Mouse (Mus musculus) cerebellum, adult 9-10 months (tissue): ENCODE results near the gene Ovol2.
A peak's percentile ranks its signal among the peaks of the same experiment; 100 is the strongest.

ENCODE experiments used
- DNase-seq: peaks from one replicate; pipeline ENCODE4 v3.0.0; 2022

Ovol2 gene

GRCm38 (mm10) chr2:144310273-144310672, 21.7 kb downstream of the Ovol2 start:
- DNase-seq = no peak

GRCm38 (mm10) chr2:144308561-144308960, 23.4 kb downstream of the Ovol2 start:
- peak; percentile 89 for DNase-seq

- DNase-seq = no peak
Measured at GRCm38 (mm10) chr2:144305721-144306294, 26.1 kb downstream of the Ovol2 start.

- no peak for DNase-seq
Measured at GRCm38 (mm10) chr2:144301101-144301500, 30.8 kb downstream of the Ovol2 start.

GRCm38 (mm10) chr2:144299749-144300669, 31.9 kb downstream of the Ovol2 start:
- DNase-seq = no peak

GRCm38 (mm10) chr2:144295145-144295735, 36.7 kb downstream of the Ovol2 start:
- DNase-seq = no peak

GRCm38 (mm10) chr2:144291600-144292305, 40.2 kb downstream of the Ovol2 start:
- no peak for DNase-seq

GRCm38 (mm10) chr2:144290321-144290720, 41.6 kb downstream of the Ovol2 start:
- DNase-seq = no peak

GRCm38 (mm10) chr2:144281417-144281816, 50.5 kb downstream of the Ovol2 start:
- no peak for DNase-seq

GRCm38 (mm10) chr2:144280568-144280967, 51.4 kb downstream of the Ovol2 start:
- no peak for DNase-seq

- DNase-seq = no peak
Measured at GRCm38 (mm10) chr2:144279742-144280141, 52.2 kb downstream of the Ovol2 start.

- no peak for DNase-seq
Measured at GRCm38 (mm10) chr2:144276885-144277284, 55.1 kb downstream of the Ovol2 start.

- DNase-seq = no peak
Measured at GRCm38 (mm10) chr2:144274741-144275140, 57.2 kb downstream of the Ovol2 start.

- DNase-seq = no peak
Measured at GRCm38 (mm10) chr2:144272088-144272487, 59.9 kb downstream of the Ovol2 start.

GRCm38 (mm10) chr2:144270507-144271420, 61.2 kb downstream of the Ovol2 start, which contains the start of the genes Mgme1 and Snx5:
Gene Mgme1 (plus strand): TSS chr2:144270663.
Gene Snx5 (minus strand): TSS chr2:144270906.
- peak; percentile 91 for DNase-seq

GRCm38 (mm10) chr2:144269679-144270475, 62.1 kb downstream of the Ovol2 start:
- no peak for DNase-seq

GRCm38 (mm10) chr2:144269306-144269650, 62.7 kb downstream of the Ovol2 start:
- DNase-seq = no peak

GRCm38 (mm10) chr2:144268446-144269305, 63.3 kb downstream of the Ovol2 start:
- no peak for DNase-seq

GRCm38 (mm10) chr2:144267731-144268015, 64.3 kb downstream of the Ovol2 start:
- DNase-seq = no peak

- no peak for DNase-seq
Measured at GRCm38 (mm10) chr2:144267004-144267730, 64.8 kb downstream of the Ovol2 start.
